In the genomic region with DNA sequence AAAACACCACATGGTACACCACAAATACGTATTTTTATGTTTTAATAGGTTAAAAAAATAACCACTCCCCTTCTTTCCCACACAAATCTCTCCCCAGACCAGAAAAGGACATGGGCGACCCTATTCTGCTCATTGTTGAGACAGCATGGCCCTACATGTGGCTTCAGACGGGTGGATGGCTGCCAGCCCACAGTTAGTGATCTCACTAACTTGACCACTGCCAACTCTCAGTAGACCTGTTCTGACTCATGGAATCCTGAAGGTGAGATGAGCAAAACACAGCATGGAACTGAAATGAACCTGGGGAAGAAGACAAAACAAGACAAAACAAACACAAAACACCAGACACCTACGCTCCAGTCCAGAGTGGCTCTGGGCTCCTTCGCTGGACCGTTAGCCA, we compare ENCODE assay signal across 17 mouse cellular contexts.
DNase-seq lines count a peak whose midpoint lies in the region; ATAC-seq lines count a peak whose summit lies in the region.
"Had no signal": no experiment of that assay in that cellular context is flagged by ENCODE, and none has a peak within 500 bp of the region (broad histone marks: within the 10 kb centered on the region; RNA-seq: fewer than 3 reads in every experiment).

No protein-coding gene starts in this region.

- no peak for DNase-seq in cerebellum, postnatal 4 days (ENCODE audit: low spot score in 2 of 2)
- peak; percentile 42 for DNase-seq in cerebellum, adult 11 months
- DNase-seq in cerebellum, adult 9-10 months, result peak; percentile 68
- DNase-seq in cerebellum, postnatal 36 days, result peak; percentile 73
- DNase-seq in right cerebral cortex, adult 18-20 months, result no peak
- no peak for DNase-seq in Muller cell, postnatal 12 days (ENCODE audit: inconsistent ontology term)
- DNase-seq: gastrocnemius, postnatal 10 days; kidney, adult 8-10 months; layer of hippocampus, postnatal 36 days; liver; lung, adult 2 months; lung, postnatal 10 days; right cerebral cortex, postnatal 14 days had no signal

- ATAC-seq in cerebellum, adult (ENCODE audit: insufficient number of reproducible peaks, low FRiP score, low TSS enrichment), result peak; percentile 72
- ATAC-seq: forebrain, embryonic 13.5 days; intestine, embryonic 16.5 days; midbrain, embryonic 13.5 days had no signal

Comparison
In these comparisons a context has a peak if more than half of its experiments do, and no peak if none do; other contexts are left out.
1. DNase-seq: peak in cerebellum, adult 11 months (single experiment), cerebellum, adult 9-10 months (single experiment) and cerebellum, postnatal 36 days (2 of 2); none in cerebellum, postnatal 4 days (0 of 2), right cerebral cortex, adult 18-20 months (single experiment) and Muller cell, postnatal 12 days (single experiment).